ENCODE assay signal across 1 mouse cellular context in the genomic region with DNA sequence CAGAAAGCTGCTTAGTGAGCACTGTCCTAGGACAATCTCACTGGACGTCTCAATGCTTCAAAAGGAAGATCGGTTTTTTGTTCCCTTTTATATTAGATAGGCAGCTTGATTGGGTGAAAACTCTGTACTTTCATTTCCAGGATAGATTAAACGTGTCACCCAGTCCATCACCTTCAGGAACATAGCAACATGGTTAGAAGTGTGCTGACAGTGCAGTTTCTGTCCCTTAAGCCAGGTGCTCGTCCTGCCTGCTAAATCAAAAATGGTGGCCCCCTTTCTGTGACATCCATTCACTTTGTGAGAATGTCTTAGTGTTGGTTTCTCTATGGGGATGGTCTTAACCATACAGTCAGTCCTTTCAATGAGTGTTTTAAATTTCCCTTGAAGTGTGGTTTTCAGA.
TF ChIP-seq lines count a peak whose summit lies in the region.

No protein-coding gene starts in this region.

TF ChIP-seq in CH12.LX, 34 proteins besides CTCF, POLR2A, EP300 and RAD21:
- TF ChIP-seq IRF4 (IDR thresholded peaks at IDR 0.05; ENCODE audit: low read depth, low read length) (no peak), MAFK (IDR thresholded peaks at IDR 0.05; ENCODE audit: insufficient replicate concordance, low read length) (0 out of 2 replicates have a peak, but pooled peaks have one; percentile 24)
